In genomic region chr17:71954217-71954844, GRCm38 (mm10) we compare ENCODE assay signal across 16 mouse cellular contexts.
A peak's percentile ranks its signal among the peaks of the same experiment; 100 is the strongest.
DNase-seq lines count a peak whose midpoint lies in the region; ATAC-seq lines count a peak whose summit lies in the region.
"Had no signal": no experiment of that assay in that cellular context is flagged by ENCODE, and none has a peak within 500 bp of the region (broad histone marks: within the 10 kb centered on the region; RNA-seq: fewer than 3 reads in every experiment).

No protein-coding gene starts in this region.

- H3K27me3 ChIP-seq in forebrain, embryonic 13.5 days = no peaks in the 10 kb centered on the region
- no peaks in the 10 kb centered on the region for H3K27me3 ChIP-seq in forebrain, embryonic 16.5 days (replicated peaks; ENCODE audit: control insufficient read depth, insufficient read depth, low read length)
- peaks cover 5% of the 10 kb centered on the region; the same call in 1 of the 2 replicates for H3K27me3 ChIP-seq in midbrain, embryonic 13.5 days
- peaks cover 7% of the 10 kb centered on the region; the same call in 1 of the 2 replicates for H3K27me3 ChIP-seq in midbrain, embryonic 10.5 days (ENCODE audit: low read depth, poor library complexity, severe bottlenecking)
- H3K27me3 ChIP-seq in neural tube, embryonic 14.5 days (ENCODE audit: control insufficient read depth, insufficient read depth, low read length) = no peaks in the 10 kb centered on the region
- H3K27me3 ChIP-seq: kidney, embryonic 15.5 days; stomach, embryonic 15.5 days had no signal

- H3K4me1 ChIP-seq in forebrain, embryonic 13.5 days = 0 out of 2 replicates have a peak, but pooled peaks cover 4% of the 10 kb centered on the region
- no peaks in the 10 kb centered on the region for H3K4me1 ChIP-seq in forebrain, embryonic 16.5 days (replicated peaks; ENCODE audit: control insufficient read depth, insufficient read depth, low read length)
- peaks cover 4% of the 10 kb centered on the region; the same call in 1 of the 2 replicates for H3K4me1 ChIP-seq in midbrain, embryonic 13.5 days (replicated peaks)
- peaks cover 14% of the 10 kb centered on the region for H3K4me1 ChIP-seq in midbrain, embryonic 10.5 days
- no peaks in the 10 kb centered on the region for H3K4me1 ChIP-seq in neural tube, embryonic 14.5 days (ENCODE audit: control insufficient read depth, insufficient read depth, low read length)
- H3K4me1 ChIP-seq: embryonic facial prominence, embryonic 10.5 days; kidney, embryonic 15.5 days; stomach, embryonic 15.5 days had no signal

- no peaks in the 10 kb centered on the region for H3K36me3 ChIP-seq in forebrain, embryonic 13.5 days (ENCODE audit: poor library complexity, severe bottlenecking)
- no peaks in the 10 kb centered on the region for H3K36me3 ChIP-seq in forebrain, embryonic 16.5 days (ENCODE audit: control insufficient read depth, insufficient read depth)
- H3K36me3 ChIP-seq in midbrain, embryonic 13.5 days = no peaks in the 10 kb centered on the region
- no peaks in the 10 kb centered on the region for H3K36me3 ChIP-seq in midbrain, embryonic 10.5 days
- no peaks in the 10 kb centered on the region for H3K36me3 ChIP-seq in neural tube, embryonic 14.5 days (ENCODE audit: control insufficient read depth, insufficient read depth, low read length)
- H3K36me3 ChIP-seq: embryonic facial prominence, embryonic 10.5 days; G1E; kidney, embryonic 15.5 days; stomach, embryonic 15.5 days had no signal

- no peaks in the 10 kb centered on the region for H3K9me3 ChIP-seq in forebrain, embryonic 13.5 days (replicated peaks)
- H3K9me3 ChIP-seq in forebrain, embryonic 16.5 days (ENCODE audit: control insufficient read depth, low read length) = no peaks in the 10 kb centered on the region
- no peaks in the 10 kb centered on the region for H3K9me3 ChIP-seq in midbrain, embryonic 13.5 days
- no peaks in the 10 kb centered on the region for H3K9me3 ChIP-seq in midbrain, embryonic 10.5 days (replicated peaks)
- H3K9me3 ChIP-seq in neural tube, embryonic 14.5 days (ENCODE audit: control insufficient read depth, low read length) = no peaks in the 10 kb centered on the region
- H3K9me3 ChIP-seq: embryonic facial prominence, embryonic 10.5 days; kidney, embryonic 15.5 days; stomach, embryonic 15.5 days had no signal

- no peak for DNase-seq in midbrain, embryonic 10.5 days (ENCODE audit: low spot score)
- peak; percentile 26 for DNase-seq in gonadal fat pad, adult 2 months (ENCODE audit: low read depth)
- no peak for DNase-seq in layer of hippocampus, adult 9-10 months (ENCODE audit: low spot score)
- DNase-seq: cerebellum, adult 8-10 months; thymus, adult 2 months had no signal

- H3K27ac ChIP-seq in forebrain, embryonic 13.5 days = no peak overlapping the region
- no peak overlapping the region for H3K27ac ChIP-seq in forebrain, embryonic 16.5 days (ENCODE audit: low read length)
- no peak overlapping the region for H3K27ac ChIP-seq in midbrain, embryonic 13.5 days
- H3K27ac ChIP-seq in midbrain, embryonic 10.5 days (replicated peaks) = no peak overlapping the region
- H3K27ac ChIP-seq in neural tube, embryonic 14.5 days (ENCODE audit: low read depth, low read length) = no peak overlapping the region
- H3K27ac ChIP-seq: embryonic facial prominence, embryonic 10.5 days; kidney, embryonic 15.5 days; stomach, embryonic 15.5 days had no signal

- ATAC-seq in forebrain, embryonic 13.5 days = peak; percentile 33; the same call in 1 of the 2 replicates
- ATAC-seq in forebrain, embryonic 16.5 days = no peak
- ATAC-seq in midbrain, embryonic 13.5 days = 0 out of 2 replicates have a peak, but pooled peaks have one; percentile 6
- ATAC-seq in neural tube, embryonic 14.5 days (ENCODE audit: low read depth) = peak; percentile 58; the same call in 1 of the 2 replicates
- no peak for ATAC-seq in monocyte, adult 5-6 weeks (replicated peaks; ENCODE audit: insufficient number of reproducible peaks, low FRiP score, low TSS enrichment, poor library complexity, severe bottlenecking)
- ATAC-seq: intestine, postnatal 0 days; lung, postnatal 0 days had no signal

- H3K9ac ChIP-seq in forebrain, embryonic 13.5 days = no peak overlapping the region
- H3K9ac ChIP-seq in forebrain, embryonic 16.5 days (replicated peaks; ENCODE audit: low read depth, low read length) = no peak overlapping the region
- H3K9ac ChIP-seq in midbrain, embryonic 13.5 days (replicated peaks) = no peak overlapping the region
- H3K9ac ChIP-seq in neural tube, embryonic 14.5 days (replicated peaks; ENCODE audit: low read depth, low read length) = no peak overlapping the region
- H3K9ac ChIP-seq: kidney, embryonic 15.5 days; stomach, embryonic 15.5 days had no signal

- H3K4me3 ChIP-seq in forebrain, embryonic 13.5 days = no peak overlapping the region
- no peak overlapping the region for H3K4me3 ChIP-seq in forebrain, embryonic 16.5 days (replicated peaks; ENCODE audit: low read length)
- H3K4me3 ChIP-seq in midbrain, embryonic 13.5 days (replicated peaks) = no peak overlapping the region
- no peak overlapping the region for H3K4me3 ChIP-seq in midbrain, embryonic 10.5 days
- H3K4me3 ChIP-seq in neural tube, embryonic 14.5 days (ENCODE audit: low read depth, low read length) = no peak overlapping the region
- H3K4me3 ChIP-seq: embryonic facial prominence, embryonic 10.5 days; kidney, embryonic 15.5 days; stomach, embryonic 15.5 days had no signal

- 51% methylated on average over 15 of the region's 15 CpGs for WGBS in forebrain, embryonic 13.5 days
- 44% methylated on average over 15 of the region's 15 CpGs for WGBS in forebrain, embryonic 16.5 days
- 71% methylated on average over 15 of the region's 15 CpGs for WGBS in midbrain, embryonic 13.5 days
- 88% methylated on average over 15 of the region's 15 CpGs for WGBS in midbrain, embryonic 10.5 days
- 50% methylated on average over 15 of the region's 15 CpGs for WGBS in neural tube, embryonic 14.5 days

- H3K4me2 ChIP-seq in forebrain, embryonic 13.5 days = no peak overlapping the region
- no peak overlapping the region for H3K4me2 ChIP-seq in forebrain, embryonic 16.5 days (ENCODE audit: low read length)
- no peak overlapping the region for H3K4me2 ChIP-seq in midbrain, embryonic 13.5 days (replicated peaks)
- H3K4me2 ChIP-seq in neural tube, embryonic 14.5 days (ENCODE audit: low read depth, low read length) = no peak overlapping the region
- H3K4me2 ChIP-seq: kidney, embryonic 15.5 days; stomach, embryonic 15.5 days had no signal

Comparison
In these comparisons a context has a peak if more than half of its experiments do, and no peak if none do; other contexts are left out.
1. ATAC-seq: peak in forebrain, embryonic 13.5 days (single experiment), midbrain, embryonic 13.5 days (single experiment) and neural tube, embryonic 14.5 days (single experiment); none in forebrain, embryonic 16.5 days (single experiment) and monocyte, adult 5-6 weeks (single experiment).